8 mouse cellular contexts compared by ENCODE assay signal in genomic region chr9:44881221-44881871, GRCm38 (mm10). TPM values are rescaled to one million over a fixed set of nuclear protein-coding genes. Genes with fewer than 3 reads are reported as not detected.
DNase-seq lines count a peak whose midpoint lies in the region; ATAC-seq and TF ChIP-seq lines count a peak whose summit lies in the region.

Gene Kmt2a (minus strand): TSS chr9:44881296.

- DNase-seq in CD4-positive helper T cell, adult 2 months (ENCODE audit: low read depth, low spot score) = peak; percentile 98
- DNase-seq in brain, embryonic 18.5 days (ENCODE audit: low read depth, low spot score) = peak; percentile 94
- DNase-seq in kidney, postnatal 0 days (ENCODE audit: low spot score) = peak; percentile 95
- peak; percentile 89 to 92 for DNase-seq in natural killer cell, adult 2 months (ENCODE audit: low spot score in 2 of 2)

- H3K9me3 ChIP-seq in heart, embryonic 12.5 days (replicated peaks) = no peaks in the 10 kb centered on the region
- no peaks in the 10 kb centered on the region for H3K9me3 ChIP-seq in kidney, postnatal 0 days (replicated peaks; ENCODE audit: low read length)
- H3K9me3 ChIP-seq in liver, embryonic 12.5 days (replicated peaks) = no peaks in the 10 kb centered on the region
- H3K9me3 ChIP-seq in stomach, embryonic 15.5 days = no peaks in the 10 kb centered on the region

- H3K4me2 ChIP-seq in heart, embryonic 12.5 days = peak within 1 kb of the TSS; percentile 98
- H3K4me2 ChIP-seq in kidney, postnatal 0 days (ENCODE audit: low read length) = peak within 1 kb of the TSS; percentile 91
- H3K4me2 ChIP-seq in liver, embryonic 12.5 days = peak within 1 kb of the TSS; percentile 99
- peak within 1 kb of the TSS; percentile 98 for H3K4me2 ChIP-seq in stomach, embryonic 15.5 days

- TF ChIP-seq CTCF in kidney, postnatal 0 days (IDR thresholded peaks at IDR 0.05; ENCODE audit: low read depth) = no peak

- ATAC-seq in erythroid progenitor cell, adult 5-6 weeks (replicated peaks; ENCODE audit: low FRiP score, poor library complexity, severe bottlenecking) = peak; percentile 74
- peak; percentile 92 for ATAC-seq in heart, embryonic 12.5 days (ENCODE audit: insufficient number of reproducible peaks, low FRiP score)
- ATAC-seq in kidney, postnatal 0 days (replicated peaks; ENCODE audit: low FRiP score, low read depth) = peak; percentile 88
- ATAC-seq in liver, embryonic 12.5 days = peak; percentile 87
- ATAC-seq in stomach, embryonic 15.5 days (ENCODE audit: insufficient read depth, low FRiP score, low read depth) = peak; percentile 84

- peak within 1 kb of the TSS; percentile 87 for H3K4me3 ChIP-seq in heart, embryonic 12.5 days
- H3K4me3 ChIP-seq in kidney, postnatal 0 days (replicated peaks; ENCODE audit: low read depth, low read length) = peak within 1 kb of the TSS; percentile 85
- H3K4me3 ChIP-seq in liver, embryonic 12.5 days = peak within 1 kb of the TSS; percentile 96
- peak within 1 kb of the TSS; percentile 99 for H3K4me3 ChIP-seq in stomach, embryonic 15.5 days (replicated peaks)

- H3K36me3 ChIP-seq in heart, embryonic 12.5 days = 0 out of 2 replicates have a peak, but pooled peaks cover 4% of the 10 kb centered on the region
- H3K36me3 ChIP-seq in kidney, postnatal 0 days (ENCODE audit: insufficient read depth, low read length) = no peaks in the 10 kb centered on the region
- H3K36me3 ChIP-seq in liver, embryonic 12.5 days = peaks cover 16% of the 10 kb centered on the region
- no peaks in the 10 kb centered on the region for H3K36me3 ChIP-seq in stomach, embryonic 15.5 days

- H3K4me1 ChIP-seq in heart, embryonic 12.5 days (replicated peaks) = peaks cover 38% of the 10 kb centered on the region
- H3K4me1 ChIP-seq in kidney, postnatal 0 days (replicated peaks; ENCODE audit: insufficient read depth, low read length) = peaks cover 13% of the 10 kb centered on the region
- H3K4me1 ChIP-seq in liver, embryonic 12.5 days = peaks cover 57% of the 10 kb centered on the region
- H3K4me1 ChIP-seq in stomach, embryonic 15.5 days = peaks cover 27% of the 10 kb centered on the region

- under 1% methylated on average over 66 of the region's 71 CpGs for WGBS in heart, embryonic 12.5 days
- WGBS in kidney, postnatal 0 days = 1% methylated on average over 56 of the region's 71 CpGs
- WGBS in liver, embryonic 12.5 days (ENCODE audit: insufficient replicate concordance) = 3% methylated on average over 50 of the region's 71 CpGs
- WGBS in stomach, embryonic 15.5 days = under 1% methylated on average over 41 of the region's 71 CpGs

- peaks cover 4% of the 10 kb centered on the region; the same call in 1 of the 2 replicates for H3K27me3 ChIP-seq in heart, embryonic 12.5 days (replicated peaks)
- H3K27me3 ChIP-seq in kidney, postnatal 0 days (ENCODE audit: insufficient read depth, low read length) = no peaks in the 10 kb centered on the region
- peaks cover 25% of the 10 kb centered on the region for H3K27me3 ChIP-seq in liver, embryonic 12.5 days (replicated peaks)
- no peaks in the 10 kb centered on the region for H3K27me3 ChIP-seq in stomach, embryonic 15.5 days (replicated peaks)

- H3K9ac ChIP-seq in heart, embryonic 12.5 days = peak within 1 kb of the TSS; percentile 94
- H3K9ac ChIP-seq in kidney, postnatal 0 days (ENCODE audit: low read depth, low read length) = peak within 1 kb of the TSS; percentile 85
- peak within 1 kb of the TSS; percentile 95 for H3K9ac ChIP-seq in liver, embryonic 12.5 days
- peak within 1 kb of the TSS; percentile 98 for H3K9ac ChIP-seq in stomach, embryonic 15.5 days

- H3K27ac ChIP-seq in heart, embryonic 12.5 days (ENCODE audit: poor library complexity, severe bottlenecking) = peak within 1 kb of the TSS; percentile 96
- peak within 1 kb of the TSS; percentile 94 for H3K27ac ChIP-seq in kidney, postnatal 0 days
- H3K27ac ChIP-seq in liver, embryonic 12.5 days = peak within 1 kb of the TSS; percentile 91
- H3K27ac ChIP-seq in stomach, embryonic 15.5 days = peak within 1 kb of the TSS; percentile 99

RNA-seq across cellular contexts. Expression of gene Kmt2a, which starts in this region (rescaled TPM):
- total RNA-seq in erythroid progenitor cell, adult 5-6 weeks (2015; ENCODE audit: low replicate concordance) = 59.5 and 91.4 TPM in 2 replicates
- total RNA-seq in erythroid progenitor cell, adult 5-6 weeks (2017; ENCODE audit: low replicate concordance) = 18.1 and 23.3 TPM in 2 replicates
- polyA plus RNA-seq in heart, embryonic 12.5 days (2016; fragmentation: Nextera tagmentation; extraction: Ambion mirVana) = 11.9 and 12.0 TPM in 2 replicates
- polyA plus RNA-seq in kidney, postnatal 0 days (2015; fragmentation: Nextera tagmentation; extraction: Ambion mirVana) = 6.6 and 9.5 TPM in 2 replicates
- 7.3 and 8.4 TPM in 2 replicates for polyA plus RNA-seq in liver, embryonic 12.5 days (2016; fragmentation: Nextera tagmentation; extraction: Ambion mirVana)
- polyA plus RNA-seq in stomach, embryonic 15.5 days (2015; fragmentation: Nextera tagmentation; extraction: Ambion mirVana) = 14.1 and 14.2 TPM in 2 replicates

Comparison
In these comparisons a context has a peak if more than half of its experiments do, and no peak if none do; other contexts are left out.
1. Peak in every context shown above with its lines: DNase-seq, ATAC-seq, H3K4me3 ChIP-seq and H3K27ac ChIP-seq.